Mouse (Mus musculus) MEL-GATA-1-ER (cell line): ENCODE data around the gene Lrrc1.
A peak's percentile ranks its signal among the peaks of the same experiment; 100 is the strongest.

Experiments used
- DNase-seq: peaks from one replicate; pipeline ENCODE4 v3.0.0-alpha.2; 2012; ENCODE audit warnings: low read depth; ENCODE audit errors: extremely low read depth

The Lrrc1 gene

GRCm38 (mm10) chr9:77463861-77464260 is 80.8 kb downstream of the Lrrc1 start:
- DNase-seq, result no peak

GRCm38 (mm10) chr9:77463195-77463594 is 81.5 kb downstream of the Lrrc1 start:
- no peak for DNase-seq

GRCm38 (mm10) chr9:77461371-77461915 is 83.2 kb downstream of the Lrrc1 start:
- no peak for DNase-seq

- DNase-seq, result no peak
Observed at GRCm38 (mm10) chr9:77460408-77460807, 84.3 kb downstream of the Lrrc1 start.

- no peak for DNase-seq
Observed at GRCm38 (mm10) chr9:77459365-77459764, 85.3 kb downstream of the Lrrc1 start.

GRCm38 (mm10) chr9:77456169-77456826 is 88.4 kb downstream of the Lrrc1 start:
- no peak for DNase-seq

GRCm38 (mm10) chr9:77455439-77456168 is 89.1 kb downstream of the Lrrc1 start:
- no peak for DNase-seq

GRCm38 (mm10) chr9:77452046-77452807 is 92.4 kb downstream of the Lrrc1 start:
- DNase-seq, result no peak

GRCm38 (mm10) chr9:77450447-77450846 is 94.2 kb downstream of the Lrrc1 start:
- no peak for DNase-seq

GRCm38 (mm10) chr9:77444876-77445275 is 99.8 kb downstream of the Lrrc1 start:
- no peak for DNase-seq

- DNase-seq, result no peak
Observed at GRCm38 (mm10) chr9:77439371-77439770, 105.3 kb downstream of the Lrrc1 start.

- DNase-seq, result no peak
Observed at GRCm38 (mm10) chr9:77438836-77439271, 105.8 kb downstream of the Lrrc1 start.

GRCm38 (mm10) chr9:77437131-77437530 is 107.5 kb downstream of the Lrrc1 start:
- no peak for DNase-seq

- DNase-seq, result peak; percentile 81
Observed at GRCm38 (mm10) chr9:77434965-77435364, 109.7 kb downstream of the Lrrc1 start.

- no peak for DNase-seq
Observed at GRCm38 (mm10) chr9:77433476-77433875, 111.2 kb downstream of the Lrrc1 start.

- DNase-seq, result no peak
Observed at GRCm38 (mm10) chr9:77432030-77432429, 112.6 kb downstream of the Lrrc1 start.

GRCm38 (mm10) chr9:77430413-77431087 is 114.1 kb downstream of the Lrrc1 start:
- DNase-seq, result no peak

- DNase-seq, result no peak
Observed at GRCm38 (mm10) chr9:77429230-77430015, 115.2 kb downstream of the Lrrc1 start.

GRCm38 (mm10) chr9:77428748-77429140 is 115.9 kb downstream of the Lrrc1 start:
- no peak for DNase-seq

GRCm38 (mm10) chr9:77428115-77428747 is 116.4 kb downstream of the Lrrc1 start:
- peak; percentile 75 for DNase-seq
